Mouse (Mus musculus): ENCODE measurements at regions not wholly inside any gene's neighbourhood (a gene's known extent, or its start where the extent isn't known, plus 50 kb on each side); places are given as distances from the start of the nearest gene placed in this dataset.

DNA sequence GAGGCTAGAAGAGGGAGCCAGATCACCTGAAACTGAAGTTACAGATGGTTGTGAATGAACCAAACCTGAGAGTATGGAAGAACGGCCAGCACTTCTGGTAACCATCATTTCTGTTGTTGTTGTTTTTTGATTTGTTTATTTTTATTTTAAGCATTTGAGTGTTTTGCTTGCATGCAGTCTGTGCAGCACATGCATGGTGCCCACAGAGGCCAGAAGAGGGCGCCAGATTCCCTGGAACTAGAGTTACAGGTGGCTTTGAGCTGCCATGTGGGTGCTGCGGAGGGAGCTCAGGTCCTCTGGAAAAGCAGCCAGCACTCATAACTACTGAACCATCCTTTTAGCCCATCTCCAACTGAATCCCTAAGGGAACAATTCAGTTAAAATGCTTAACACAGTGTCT is 159.7 kb downstream of the Gpat3 start:
- DNase-seq (ENCODE audit: low spot score in 2 of 2), result no peak

DNA sequence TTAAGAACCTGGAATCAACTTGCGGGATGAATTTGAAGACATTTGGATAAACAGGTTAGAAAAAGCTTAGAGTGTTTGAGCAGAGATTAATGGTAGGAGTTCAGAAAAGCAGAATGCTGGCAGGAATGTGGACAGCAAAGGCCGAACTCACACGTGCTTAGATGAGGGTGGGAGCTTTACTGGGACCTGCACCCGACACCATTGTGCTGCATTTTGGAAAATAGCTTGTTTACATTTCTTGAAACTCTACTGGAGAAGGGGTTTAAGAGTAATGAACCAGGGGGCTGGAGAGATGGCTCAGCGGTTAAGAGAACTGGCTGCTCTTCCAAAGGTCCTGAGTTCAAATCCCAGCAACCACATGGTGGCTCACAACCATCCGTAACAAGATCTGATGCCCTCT is 154.9 kb downstream of the Gpat3 start:
- no peak for DNase-seq (ENCODE audit: low spot score in 2 of 2)

DNA sequence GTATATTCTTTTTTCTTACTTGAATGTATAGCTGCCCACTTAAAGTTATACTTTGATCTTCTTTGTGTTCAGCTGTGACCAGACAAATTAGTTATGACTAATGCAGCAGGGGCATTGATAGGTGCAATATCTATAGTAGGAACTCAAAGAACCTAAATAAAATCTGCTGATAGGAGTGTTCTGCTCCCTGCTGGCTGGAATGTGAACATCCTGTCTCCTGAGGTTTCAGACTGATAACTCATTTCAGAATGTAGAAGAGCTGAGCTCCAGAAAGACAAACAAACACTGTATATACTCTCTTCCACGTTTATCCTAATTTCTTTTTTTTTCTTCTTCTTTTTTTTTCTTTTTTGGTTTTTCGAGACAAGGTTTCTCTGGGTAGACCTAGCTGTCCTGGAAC is 146.9 kb downstream of the Gpat3 start:
- no peak for DNase-seq (ENCODE audit: low spot score in 2 of 2)

DNA sequence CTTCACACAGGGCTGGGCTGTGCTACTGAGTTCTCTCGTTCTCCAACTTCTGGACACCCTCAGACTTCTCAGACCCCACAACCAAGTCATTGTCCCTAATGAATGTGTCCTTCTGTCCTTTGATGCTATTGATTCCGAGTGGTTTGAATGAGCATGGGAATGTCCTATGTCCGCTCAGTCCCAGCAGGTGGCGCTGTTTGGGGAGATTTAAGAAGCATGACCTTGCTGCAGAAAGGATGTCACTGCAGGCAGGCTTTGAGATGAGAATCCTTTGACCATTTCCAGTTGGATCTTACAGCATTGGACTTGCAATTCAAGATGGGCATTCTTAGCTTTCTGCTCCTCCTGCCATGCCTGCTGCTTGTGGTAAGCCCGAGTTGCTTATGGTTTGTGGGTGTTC is 146.1 kb downstream of the Gpat3 start:
- peak; percentile 5 to 11 for DNase-seq (ENCODE audit: low spot score in 2 of 2)

DNA sequence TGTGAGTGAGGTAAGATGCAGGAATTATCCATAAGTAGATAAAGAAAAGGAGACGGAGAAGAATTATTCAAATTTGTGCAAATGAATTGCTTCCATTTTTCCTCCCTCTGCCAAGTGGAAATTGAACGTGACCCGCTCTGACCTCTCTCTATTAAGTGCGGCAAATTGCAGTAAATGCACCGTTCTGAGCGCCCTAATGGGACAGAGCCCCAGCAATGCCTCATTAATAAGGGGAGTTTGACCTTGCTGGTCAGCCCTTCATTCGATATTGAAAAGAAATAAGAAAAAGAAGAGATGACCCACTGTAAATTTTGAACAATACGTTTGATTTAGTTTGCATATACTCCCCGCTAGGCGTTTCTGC is 137.0 kb downstream of the Gpat3 start:
- no peak for DNase-seq (ENCODE audit: low spot score in 2 of 2)

DNA sequence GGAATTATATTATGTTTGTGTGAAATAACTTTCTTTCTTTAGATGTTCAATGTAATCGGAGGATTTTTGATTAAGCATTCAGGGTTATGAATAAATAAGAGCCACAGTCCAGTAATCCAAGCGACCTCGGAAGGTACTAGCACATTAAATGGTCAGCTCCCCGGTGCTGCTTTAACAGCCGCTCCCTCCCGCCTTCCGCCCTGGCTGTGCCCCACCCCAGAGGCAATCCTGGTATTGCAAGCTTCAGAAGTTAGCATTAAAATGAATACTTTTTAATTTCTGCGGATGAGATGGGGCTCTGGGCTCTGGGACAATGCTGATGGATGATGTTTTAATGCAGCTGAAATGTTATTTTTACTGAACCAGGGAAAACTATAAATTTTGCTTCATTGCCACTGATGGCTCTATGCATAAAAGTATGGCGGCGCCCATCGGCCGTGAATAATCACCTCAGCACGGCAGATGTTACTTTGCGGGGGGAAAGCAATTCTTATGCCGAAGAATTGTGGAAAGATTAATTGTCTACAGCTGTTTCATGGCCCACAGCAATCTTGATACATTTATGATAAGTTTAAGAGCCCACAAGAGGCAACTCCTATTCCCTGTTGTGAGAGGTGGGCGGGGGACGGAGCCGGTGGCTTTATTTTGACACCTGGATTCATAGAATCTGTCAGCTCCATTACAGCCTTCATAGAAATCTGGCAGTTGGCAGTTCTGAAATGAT is 136.5 kb downstream of the Gpat3 start:
- DNase-seq (ENCODE audit: low spot score in 2 of 2), result no peak

DNA sequence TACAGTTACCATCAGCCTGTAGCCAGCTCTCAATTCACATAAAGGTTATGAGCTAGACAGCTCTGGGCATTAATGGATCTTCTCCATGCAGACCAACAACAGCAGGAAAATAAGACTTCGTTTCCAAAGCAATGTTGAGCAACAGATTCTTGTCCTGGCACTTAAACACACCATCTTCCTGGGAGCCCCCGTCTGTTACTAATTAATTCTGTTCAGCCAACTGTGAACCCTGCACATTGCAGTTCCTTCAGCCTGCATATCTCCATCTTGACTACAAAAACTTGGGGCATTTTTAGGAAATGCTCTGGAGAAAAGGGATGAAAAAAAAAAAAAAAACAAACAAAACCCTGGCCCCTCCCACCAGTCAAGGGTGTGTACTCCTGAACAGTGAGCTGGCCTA is 131.2 kb downstream of the Gpat3 start:
- no peak for DNase-seq (ENCODE audit: low spot score in 2 of 2)

DNA sequence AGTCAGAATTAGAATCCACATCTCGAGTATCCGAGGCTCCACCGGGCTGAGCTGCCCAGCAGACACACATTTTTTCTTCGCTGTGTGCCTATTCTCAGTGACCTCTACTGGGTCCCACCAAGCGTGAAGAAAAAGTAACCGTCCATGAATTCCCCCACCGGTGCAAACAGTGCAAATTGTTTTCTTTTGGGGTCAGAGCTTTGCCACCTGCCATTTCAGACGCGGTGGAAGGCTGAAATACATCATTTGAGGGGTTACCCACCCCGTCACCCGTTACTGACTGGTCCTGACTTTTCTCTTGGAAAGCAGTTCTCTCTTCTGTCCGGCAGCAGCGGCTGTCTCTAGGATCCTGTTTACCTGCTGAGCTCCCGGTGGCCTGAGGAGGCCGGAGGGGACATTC is 105.7 kb downstream of the Gpat3 start:
- no peak for DNase-seq (ENCODE audit: low spot score in 2 of 2)
